Mouse (Mus musculus): ENCODE measurements around the gene Nfkbil1.
"Not testable (repeated sequence)": the region's sequence is repeated elsewhere in the genome, so short reads cannot be mapped to it uniquely, and the experiment has no call there.

Nfkbil1 gene

GRCm38 (mm10) chr17:35236996-35237395 lies 1.4 kb upstream of the Nfkbil1 start:
- DNase-seq (ENCODE audit: low read depth), result no peak

- peak; percentile 89 for DNase-seq (ENCODE audit: low read depth)
Measured at GRCm38 (mm10) chr17:35236390-35236746, 776 bp upstream of the Nfkbil1 start.

GRCm38 (mm10) chr17:35234903-35235302 lies 689 bp downstream of the Nfkbil1 start:
- no peak for DNase-seq (ENCODE audit: low read depth)

DNA sequence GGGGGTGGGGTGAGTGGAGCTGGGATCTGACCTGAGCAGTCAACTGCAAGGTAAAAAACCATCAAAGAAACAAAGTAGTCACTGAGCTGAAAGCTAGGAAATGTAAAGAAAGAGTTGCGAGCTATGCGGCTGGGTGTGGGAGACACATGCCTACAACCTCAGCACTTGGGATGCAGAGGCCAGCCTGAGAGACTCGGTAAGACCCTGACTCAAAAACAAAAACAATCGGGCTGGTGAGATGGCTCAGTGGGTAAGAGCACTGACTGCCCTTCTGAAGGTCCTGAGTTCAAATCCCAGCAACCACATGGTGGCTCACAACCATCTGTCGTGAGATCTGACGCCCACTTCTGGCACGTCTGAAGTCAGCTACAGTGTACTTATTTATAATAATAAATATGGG lies 1.5 kb downstream of the Nfkbil1 start:
- not testable (repeated sequence) for DNase-seq (ENCODE audit: low read depth)

- DNase-seq (ENCODE audit: low read depth), result no peak
Measured at GRCm38 (mm10) chr17:35233114-35233980, 2.2 kb downstream of the Nfkbil1 start, which contains the start of gene Atp6v1g2. TSS of gene Atp6v1g2 (plus strand) at chr17:35233660.

GRCm38 (mm10) chr17:35232659-35233058 lies 2.9 kb downstream of the Nfkbil1 start:
- DNase-seq (ENCODE audit: low read depth), result no peak

DNA sequence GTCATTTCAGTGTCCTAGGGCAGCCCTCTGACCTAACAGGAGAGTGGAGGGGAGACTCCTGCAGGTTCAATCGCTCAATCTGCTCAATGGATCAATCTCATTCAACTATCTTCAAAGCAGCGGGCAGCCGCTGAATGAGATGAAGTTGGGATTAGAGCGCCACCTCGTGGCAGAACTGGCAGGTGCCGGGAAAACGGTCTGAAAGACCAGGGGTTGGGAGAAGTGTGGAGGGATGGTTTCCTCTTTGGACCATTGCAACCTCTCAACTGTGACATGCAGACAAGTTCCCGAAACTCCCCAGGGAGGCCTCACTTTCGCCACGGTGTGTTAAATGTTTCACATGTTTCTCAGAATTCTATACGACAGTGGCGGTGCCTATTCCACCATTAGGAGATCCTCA lies 3.5 kb downstream of the Nfkbil1 start:
- DNase-seq (ENCODE audit: low read depth), result peak; percentile 78

DNA sequence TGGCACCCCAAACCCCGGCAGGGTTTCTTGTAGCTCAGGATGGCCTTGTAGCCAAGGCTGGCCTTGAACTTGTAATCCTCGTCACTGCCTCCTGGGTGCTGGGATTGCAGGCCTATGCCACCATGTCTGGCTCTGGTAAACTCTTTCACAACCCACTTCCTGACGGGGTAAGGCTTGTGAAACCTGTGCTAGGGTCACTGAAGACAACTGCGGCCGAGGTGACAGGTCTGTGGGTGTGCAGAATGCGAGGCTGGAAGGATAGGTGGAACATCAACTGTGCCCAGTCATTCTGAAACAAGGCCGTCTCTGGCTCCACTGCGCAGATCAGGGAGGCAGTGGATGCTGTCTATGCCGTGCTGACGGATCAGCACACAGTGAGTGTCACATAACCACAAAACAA lies 4.6 kb downstream of the Nfkbil1 start:
- DNase-seq (ENCODE audit: low read depth), result no peak

- DNase-seq (ENCODE audit: low read depth), result no peak
Measured at GRCm38 (mm10) chr17:35226561-35227046, 9.0 kb downstream of the Nfkbil1 start.

DNA sequence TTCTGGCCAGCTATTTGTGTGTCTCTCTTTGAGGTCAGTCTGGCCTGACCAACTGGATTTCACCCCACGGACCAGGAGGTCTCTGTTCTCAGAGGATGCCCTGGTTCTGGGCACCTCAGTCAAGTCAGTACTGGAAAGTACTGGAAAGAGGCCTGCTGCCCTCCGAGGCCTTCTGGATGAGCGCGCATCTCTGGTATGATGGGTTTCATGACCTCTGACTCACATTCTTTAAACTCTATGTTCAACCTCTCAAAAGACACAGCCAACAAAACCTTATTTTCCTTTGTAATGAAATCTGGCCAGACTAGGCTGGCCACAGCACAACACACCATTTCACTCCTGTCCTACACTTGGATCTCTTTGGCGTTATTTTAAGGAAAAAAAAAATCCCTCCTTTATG lies 10.1 kb downstream of the Nfkbil1 start:
- no peak for DNase-seq (ENCODE audit: low read depth)

DNA sequence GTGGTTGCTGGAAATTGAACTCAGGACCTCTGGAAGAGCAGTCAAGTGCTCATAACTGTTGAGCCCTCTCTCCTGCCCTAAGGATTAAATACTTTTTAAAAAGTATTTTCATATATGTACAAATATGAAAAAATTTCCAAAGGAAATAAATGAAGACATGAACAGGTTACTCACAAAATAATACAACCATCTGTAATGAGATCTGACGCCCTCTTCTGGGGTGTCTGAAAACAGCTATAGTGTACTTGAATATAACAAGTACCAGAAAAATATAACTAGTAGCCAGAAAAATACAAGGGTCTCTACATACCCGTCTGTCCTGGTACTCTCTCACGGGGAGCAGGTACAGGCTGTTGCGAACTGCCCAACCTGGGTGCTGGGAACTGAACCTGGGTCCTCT lies 11.0 kb downstream of the Nfkbil1 start:
- no peak for DNase-seq (ENCODE audit: low read depth)

DNA sequence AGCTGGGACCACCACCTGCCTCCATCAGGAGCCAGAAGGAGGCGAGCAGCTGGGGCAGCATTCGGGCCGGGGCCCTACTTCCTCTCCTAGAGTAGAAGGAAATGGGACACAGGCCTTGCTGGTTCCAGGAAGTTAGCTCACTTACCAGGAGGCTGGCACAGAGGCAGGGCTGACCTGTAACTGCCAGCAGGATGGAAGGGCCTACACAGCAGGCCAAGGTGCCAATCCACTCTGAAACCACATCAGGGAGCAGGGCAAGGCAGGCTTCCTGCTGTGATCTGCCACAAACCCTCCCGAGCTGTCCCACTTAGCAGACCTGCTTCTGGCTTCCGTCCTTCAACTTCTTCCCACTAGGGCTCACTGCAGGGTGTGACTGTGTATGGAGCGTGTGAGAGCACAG lies 13.3 kb downstream of the Nfkbil1 start:
- no peak for DNase-seq (ENCODE audit: low read depth)

DNA sequence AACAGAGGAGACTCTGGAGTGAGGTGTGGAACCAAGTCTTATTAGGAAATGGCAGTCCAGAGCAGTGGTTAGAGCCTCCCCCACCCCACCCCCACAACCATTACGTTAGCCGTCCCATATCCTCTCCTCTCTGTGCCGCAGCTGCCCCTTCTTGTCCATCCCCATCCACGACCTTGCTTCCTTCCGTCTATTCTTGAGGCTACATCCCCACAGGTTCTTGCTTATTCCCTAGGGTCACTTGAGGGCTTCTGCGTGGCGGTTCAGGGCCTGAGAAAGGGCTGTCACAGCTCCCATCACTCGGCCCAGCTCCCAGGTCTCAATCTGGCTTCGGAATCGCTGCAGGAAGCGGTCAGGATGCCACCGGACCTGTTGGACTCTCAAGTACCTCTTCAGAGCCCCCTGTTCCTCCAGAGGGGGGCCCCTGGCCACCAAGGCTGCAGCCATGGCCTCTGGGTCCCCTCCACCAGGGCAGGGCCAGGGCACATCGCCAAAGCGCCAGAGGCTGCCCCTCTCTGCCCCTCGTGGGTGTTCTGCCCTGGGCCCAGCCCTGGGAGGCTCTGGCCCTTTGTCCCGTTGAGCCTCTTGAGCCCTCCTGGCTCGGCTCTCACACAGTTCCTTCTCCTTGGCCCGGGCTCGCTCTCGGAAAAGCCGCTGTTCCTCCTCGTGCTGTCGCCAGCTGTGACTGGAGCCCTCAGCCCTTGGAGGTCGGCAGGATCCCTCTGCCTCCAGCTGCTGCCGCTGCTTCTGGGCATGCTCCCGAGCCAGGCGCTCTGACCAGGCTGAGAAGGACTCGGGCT lies 15.2 kb downstream of the Nfkbil1 start, which contains the start of gene Gm16181:
Gm16181 (plus strand) TSS at position 679 of the 797 bp plus-strand sequence.
- DNase-seq (ENCODE audit: low read depth), result no peak

DNA sequence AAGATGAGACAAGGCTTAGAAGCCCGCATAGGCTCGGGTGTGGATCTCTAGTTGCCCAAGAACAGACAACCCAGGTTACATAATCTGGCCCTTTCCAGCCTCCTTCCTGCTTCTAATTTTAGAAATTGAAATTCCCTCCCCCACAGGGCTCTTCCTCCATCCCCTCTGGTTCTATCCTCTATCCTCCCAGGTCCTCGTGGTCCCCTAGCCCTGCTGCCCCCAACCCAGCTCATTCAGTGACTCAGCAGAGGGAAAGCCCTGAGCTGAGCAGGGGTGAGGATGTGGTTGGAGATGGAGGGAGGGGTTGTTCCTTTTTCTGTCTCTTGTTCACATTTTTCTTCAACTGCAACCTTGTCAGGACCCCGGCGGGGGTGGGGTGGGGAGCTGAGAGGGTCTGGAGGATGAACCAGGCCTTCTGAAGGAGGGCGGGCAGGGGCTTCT lies 16.0 kb downstream of the Nfkbil1 start:
- no peak for DNase-seq (ENCODE audit: low read depth)

GRCm38 (mm10) chr17:35218516-35219193 lies 16.9 kb downstream of the Nfkbil1 start:
- DNase-seq (ENCODE audit: low read depth), result no peak

DNA sequence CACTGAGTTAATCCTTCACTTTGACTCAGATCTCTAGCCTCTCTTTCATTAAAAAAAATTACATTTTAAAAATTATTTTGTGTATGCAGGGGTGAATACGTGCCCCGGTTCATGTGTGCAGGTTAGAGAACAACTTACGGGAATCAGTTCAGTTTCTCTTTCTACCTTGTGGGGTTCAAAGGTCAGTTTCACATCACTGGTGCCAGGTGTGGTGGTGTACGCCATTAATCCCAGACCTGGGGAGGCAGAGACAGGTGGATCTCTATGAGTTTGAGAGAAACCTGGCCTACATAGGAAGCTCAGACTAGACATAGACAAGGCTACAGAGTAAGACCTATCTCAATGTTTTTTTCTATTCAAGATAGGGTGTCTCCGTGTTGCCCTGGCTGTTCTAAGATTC lies 22.5 kb downstream of the Nfkbil1 start:
- no peak for DNase-seq (ENCODE audit: low read depth)

DNA sequence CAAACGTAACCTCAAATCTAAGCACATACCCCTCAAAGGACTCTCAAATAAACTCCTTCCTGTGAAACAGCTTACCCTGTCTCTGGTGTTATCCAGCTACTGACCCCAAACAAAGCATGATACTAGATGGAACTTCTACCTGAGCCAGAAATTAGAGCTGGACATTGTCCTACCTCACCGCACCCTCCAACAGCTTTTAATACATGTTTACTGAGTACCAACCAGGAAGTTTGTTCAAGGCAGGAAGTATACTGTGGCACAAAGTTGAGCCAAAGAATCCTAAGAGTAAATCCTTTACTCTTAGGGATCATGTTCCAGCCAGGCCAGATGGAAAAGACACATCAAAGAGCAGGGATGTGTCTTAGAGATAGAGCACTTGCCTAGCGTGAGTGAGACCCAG lies 25.0 kb downstream of the Nfkbil1 start:
- no peak for DNase-seq (ENCODE audit: low read depth)

DNA sequence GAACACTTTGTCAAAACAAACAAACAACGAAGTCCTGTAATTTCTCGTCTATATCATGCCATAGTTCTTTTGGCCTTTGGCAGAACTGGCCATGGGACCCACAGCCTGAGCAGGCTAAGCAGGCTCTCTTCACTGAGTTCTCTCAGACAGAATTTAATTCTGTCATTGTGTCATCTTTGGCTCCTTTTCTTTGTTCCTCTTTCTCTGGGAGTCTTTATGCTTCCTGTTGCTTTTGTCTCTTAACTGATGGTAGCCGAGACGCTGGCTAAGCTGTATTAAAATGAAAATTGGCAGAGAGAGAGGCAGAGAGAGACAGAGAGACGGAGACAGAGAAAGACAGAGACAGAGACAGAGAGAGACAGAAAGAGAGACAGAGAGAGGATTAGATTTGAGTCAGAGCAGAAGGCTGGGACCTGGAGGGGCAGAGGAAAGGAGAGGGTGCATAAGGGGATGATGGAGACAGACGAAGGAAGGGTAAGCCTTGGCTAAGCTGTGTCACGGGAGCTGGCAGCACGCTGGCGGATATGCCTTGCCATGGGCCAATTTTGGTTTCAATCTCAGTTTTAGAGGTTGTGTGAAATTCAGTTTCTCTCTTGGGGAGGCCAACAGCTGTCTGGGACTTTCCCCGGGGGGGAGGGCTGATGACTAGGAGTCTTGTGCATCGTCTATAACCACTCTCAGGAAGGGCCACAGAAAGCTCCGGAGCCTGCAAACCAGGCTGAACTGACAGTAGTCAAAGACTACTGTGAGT lies 25.6 kb downstream of the Nfkbil1 start:
- DNase-seq (ENCODE audit: low read depth), result no peak

GRCm38 (mm10) chr17:35205380-35205769 lies 30.2 kb downstream of the Nfkbil1 start:
- DNase-seq (ENCODE audit: low read depth), result no peak

DNA sequence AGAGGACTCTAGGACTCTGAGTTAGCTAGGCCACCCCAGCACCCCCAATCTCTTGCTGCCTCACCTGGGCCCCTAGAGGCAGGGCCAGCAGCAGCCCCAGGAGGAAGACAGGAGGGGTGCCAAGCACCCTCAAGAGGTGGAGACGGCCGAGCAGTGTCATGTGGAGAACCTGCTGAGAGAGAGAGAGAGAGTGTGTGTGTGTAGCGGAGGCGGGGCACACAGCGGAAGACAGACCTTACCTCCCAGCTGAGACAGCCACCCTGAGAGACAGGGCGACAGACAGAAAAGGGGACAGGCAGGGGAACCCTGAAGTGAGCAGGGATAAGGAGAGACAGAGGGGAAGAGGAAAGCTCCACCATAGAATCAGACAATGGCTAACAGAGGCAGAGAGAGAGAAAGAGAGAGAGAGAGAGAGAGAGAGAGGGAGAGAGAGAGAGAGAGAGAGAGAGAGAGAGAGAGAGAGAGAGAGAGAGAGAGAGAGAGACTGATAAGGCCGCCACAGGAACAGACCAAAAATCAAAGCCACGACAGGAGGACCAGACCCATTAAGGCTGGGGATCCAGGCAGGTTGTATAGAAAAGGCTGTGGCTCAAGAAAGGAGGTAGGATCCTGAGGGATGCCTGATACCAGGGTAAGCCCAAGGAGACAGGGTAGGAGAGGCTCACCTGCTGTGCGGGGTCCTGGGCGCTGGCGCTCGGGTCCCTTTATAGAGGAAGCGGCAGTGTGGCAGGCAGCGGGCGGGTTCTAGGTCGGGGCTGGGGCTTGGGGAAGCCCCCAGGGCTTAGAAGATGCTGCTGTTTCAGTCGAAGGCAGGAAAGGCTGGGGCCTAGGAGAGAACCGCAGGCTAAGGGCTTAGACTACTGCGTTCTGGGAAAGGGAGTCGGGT lies 30.9 kb downstream of the Nfkbil1 start, which contains the start of gene Lta:
Lta (minus strand) TSS at position 858 of the 886 bp plus-strand sequence.
- DNase-seq (ENCODE audit: low read depth), result no peak

Data from c-Kit-positive CD71-negative TER-119-negative erythroid progenitor cells, embryonic 14.5 days (primary cell).